ENCODE assay signal across 31 mouse cellular contexts in the genomic region with DNA sequence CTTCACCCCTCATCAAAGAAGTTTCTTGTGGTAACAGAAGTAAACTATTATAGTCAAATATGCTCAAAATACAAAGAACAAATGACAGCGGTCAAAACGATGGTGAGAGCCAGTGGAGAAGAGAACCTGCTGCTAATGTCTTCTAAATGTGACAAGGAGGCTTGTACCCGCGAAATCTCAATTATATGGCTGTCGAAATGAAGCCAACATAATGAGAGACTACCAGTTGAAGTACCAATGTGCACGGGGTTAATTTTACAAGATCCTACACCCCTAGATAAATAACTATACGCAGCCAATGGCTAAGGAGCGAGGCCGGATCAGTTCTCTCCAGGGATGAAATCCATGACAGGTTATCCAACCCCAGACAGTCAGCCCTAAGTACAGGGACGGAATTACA. TPM values are rescaled to one million over a fixed set of nuclear protein-coding genes. Genes with fewer than 3 reads are reported as not detected.
DNase-seq lines count a peak whose midpoint lies in the region; ATAC-seq lines count a peak whose summit lies in the region.
"Had no signal": no experiment of that assay in that cellular context is flagged by ENCODE, and none has a peak within 500 bp of the region (broad histone marks: within the 10 kb centered on the region; RNA-seq: fewer than 3 reads in every experiment).

No protein-coding gene starts in this region.

- H3K36me3 ChIP-seq in midbrain, embryonic 11.5 days (ENCODE audit: control insufficient read depth, insufficient read depth, low read length) = no peaks in the 10 kb centered on the region
- H3K36me3 ChIP-seq in midbrain, embryonic 16.5 days (ENCODE audit: control insufficient read depth, insufficient read depth, low read length) = no peaks in the 10 kb centered on the region
- H3K36me3 ChIP-seq in intestine, embryonic 15.5 days = no peaks in the 10 kb centered on the region
- no peaks in the 10 kb centered on the region for H3K36me3 ChIP-seq in midbrain, embryonic 14.5 days (ENCODE audit: control insufficient read depth, insufficient read depth, low read length)
- H3K36me3 ChIP-seq: embryonic facial prominence, embryonic 15.5 days; forebrain, embryonic 12.5 days; heart, embryonic 12.5 days; kidney, embryonic 15.5 days; limb, embryonic 12.5 days; liver, embryonic 15.5 days had no signal

- peaks cover 20% of the 10 kb centered on the region for H3K27me3 ChIP-seq in midbrain, embryonic 11.5 days (ENCODE audit: control insufficient read depth, insufficient read depth, low read length)
- 0 out of 2 replicates have a peak, but pooled peaks cover 2% of the 10 kb centered on the region for H3K27me3 ChIP-seq in midbrain, embryonic 16.5 days (ENCODE audit: control insufficient read depth, insufficient read depth, low read depth, low read length)
- no peaks in the 10 kb centered on the region for H3K27me3 ChIP-seq in intestine, embryonic 15.5 days (replicated peaks)
- H3K27me3 ChIP-seq in midbrain, embryonic 14.5 days (ENCODE audit: control insufficient read depth, insufficient read depth, low read length) = peaks cover 34% of the 10 kb centered on the region
- H3K27me3 ChIP-seq: embryonic facial prominence, embryonic 15.5 days; forebrain, embryonic 12.5 days; heart, embryonic 12.5 days; kidney, embryonic 15.5 days; limb, embryonic 12.5 days; liver, embryonic 15.5 days had no signal

- peak; percentile 92 for DNase-seq in midbrain, embryonic 11.5 days (ENCODE audit: low spot score, missing footprints)
- peak; percentile 50 for DNase-seq in embryo, embryonic 10.5 days (ENCODE audit: low spot score)
- peak; percentile 47 for DNase-seq in midbrain, embryonic 14.5 days
- no peak for DNase-seq in cerebellum, postnatal 4 days (ENCODE audit: low spot score in 2 of 2)
- no peak for DNase-seq in cerebellum, adult 11-12 months
- DNase-seq: adrenal gland, postnatal 14 days; cerebellum, adult 2 months; cerebellum, postnatal 14 days; gastrocnemius, postnatal 10 days; heart, adult 18-20 months; heart, postnatal 4 days; kidney, adult 18-20 months; kidney, postnatal 25 days; lung, embryonic 14.5 days; lung, postnatal 14 days; right cerebral cortex, postnatal 25 days; spleen, adult 18-20 months; thymus, adult 18-20 months; thymus, postnatal 25 days had no signal

- no peak for ATAC-seq in midbrain, embryonic 11.5 days (ENCODE audit: low FRiP score)
- ATAC-seq in midbrain, embryonic 16.5 days = no peak
- ATAC-seq in intestine, embryonic 15.5 days = no peak
- no peak for ATAC-seq in midbrain, embryonic 14.5 days (ENCODE audit: low FRiP score, low TSS enrichment)
- ATAC-seq: CD4-positive, CD25-positive, alpha-beta regulatory T cell, adult 4 months; hindbrain, postnatal 0 days had no signal

- WGBS in midbrain, embryonic 11.5 days = 45% methylated on average over 10 of the region's 10 CpGs
- 38% methylated on average over 10 of the region's 10 CpGs for WGBS in midbrain, embryonic 16.5 days
- 67% methylated on average over 10 of the region's 10 CpGs for WGBS in intestine, embryonic 15.5 days
- WGBS in midbrain, embryonic 14.5 days = 22% methylated on average over 10 of the region's 10 CpGs

- H3K9me3 ChIP-seq in midbrain, embryonic 11.5 days (ENCODE audit: control insufficient read depth, low read length) = no peaks in the 10 kb centered on the region
- no peaks in the 10 kb centered on the region for H3K9me3 ChIP-seq in midbrain, embryonic 16.5 days (replicated peaks; ENCODE audit: control insufficient read depth, low read length, poor library complexity, severe bottlenecking)
- no peaks in the 10 kb centered on the region for H3K9me3 ChIP-seq in intestine, embryonic 15.5 days
- no peaks in the 10 kb centered on the region for H3K9me3 ChIP-seq in midbrain, embryonic 14.5 days (ENCODE audit: control insufficient read depth, low read length)
- H3K9me3 ChIP-seq: embryonic facial prominence, embryonic 15.5 days; forebrain, embryonic 12.5 days; kidney, embryonic 15.5 days; liver, embryonic 15.5 days had no signal

- no peak overlapping the region for H3K4me2 ChIP-seq in midbrain, embryonic 11.5 days
- no peak overlapping the region for H3K4me2 ChIP-seq in midbrain, embryonic 16.5 days (ENCODE audit: low read length)
- no peak overlapping the region for H3K4me2 ChIP-seq in intestine, embryonic 15.5 days (replicated peaks)
- peak overlapping the region; percentile 15 for H3K4me2 ChIP-seq in midbrain, embryonic 14.5 days (ENCODE audit: low read length)
- H3K4me2 ChIP-seq: embryonic facial prominence, embryonic 15.5 days; forebrain, embryonic 12.5 days; heart, embryonic 12.5 days; kidney, embryonic 15.5 days; limb, embryonic 12.5 days; liver, embryonic 15.5 days; lung, embryonic 14.5 days had no signal

- no peak overlapping the region for H3K27ac ChIP-seq in midbrain, embryonic 11.5 days (ENCODE audit: low read depth, low read length)
- H3K27ac ChIP-seq in midbrain, embryonic 16.5 days (ENCODE audit: low read length) = no peak overlapping the region
- peak overlapping the region; percentile 18; the same call in 1 of the 2 replicates for H3K27ac ChIP-seq in intestine, embryonic 15.5 days
- no peak overlapping the region for H3K27ac ChIP-seq in midbrain, embryonic 14.5 days (replicated peaks; ENCODE audit: low read depth, low read length)
- H3K27ac ChIP-seq: embryonic facial prominence, embryonic 15.5 days; forebrain, embryonic 12.5 days; hindbrain, postnatal 0 days; kidney, embryonic 15.5 days; left cerebral cortex, adult 2 months; limb, embryonic 12.5 days; liver, embryonic 15.5 days; stomach, postnatal 0 days had no signal

- no peak overlapping the region for H3K9ac ChIP-seq in midbrain, embryonic 11.5 days (ENCODE audit: low read length)
- no peak overlapping the region for H3K9ac ChIP-seq in midbrain, embryonic 16.5 days (ENCODE audit: low read depth, low read length)
- no peak overlapping the region for H3K9ac ChIP-seq in intestine, embryonic 15.5 days
- H3K9ac ChIP-seq in midbrain, embryonic 14.5 days (replicated peaks; ENCODE audit: low read length) = no peak overlapping the region
- H3K9ac ChIP-seq: embryonic facial prominence, embryonic 15.5 days; forebrain, embryonic 12.5 days; heart, embryonic 12.5 days; kidney, embryonic 15.5 days; limb, embryonic 12.5 days; liver, embryonic 15.5 days; lung, embryonic 14.5 days had no signal

- H3K4me3 ChIP-seq in midbrain, embryonic 11.5 days (ENCODE audit: low read depth, low read length) = no peak overlapping the region
- H3K4me3 ChIP-seq in midbrain, embryonic 16.5 days (ENCODE audit: low read depth, low read length) = no peak overlapping the region
- H3K4me3 ChIP-seq in intestine, embryonic 15.5 days (replicated peaks) = no peak overlapping the region
- H3K4me3 ChIP-seq in midbrain, embryonic 14.5 days (replicated peaks; ENCODE audit: low read depth, low read length) = no peak overlapping the region
- H3K4me3 ChIP-seq: embryonic facial prominence, embryonic 15.5 days; forebrain, embryonic 12.5 days; heart, embryonic 12.5 days; kidney, embryonic 15.5 days; left cerebral cortex, adult 2 months; limb, embryonic 12.5 days; liver, embryonic 15.5 days had no signal

- H3K4me1 ChIP-seq in midbrain, embryonic 11.5 days (ENCODE audit: control insufficient read depth, insufficient read depth, low read length) = no peaks in the 10 kb centered on the region
- H3K4me1 ChIP-seq in midbrain, embryonic 16.5 days (ENCODE audit: control insufficient read depth, insufficient read depth, low read length) = no peaks in the 10 kb centered on the region; the same call in 1 of the 2 replicates
- H3K4me1 ChIP-seq in intestine, embryonic 15.5 days (replicated peaks) = peaks cover 14% of the 10 kb centered on the region
- peaks cover 4% of the 10 kb centered on the region for H3K4me1 ChIP-seq in midbrain, embryonic 14.5 days (ENCODE audit: control insufficient read depth, insufficient read depth, low read length)
- H3K4me1 ChIP-seq: forebrain, embryonic 12.5 days had no signal

RNA-seq across cellular contexts. Expression of gene Mgat4a, which starts 41.9 kb away (rescaled TPM):
- polyA plus RNA-seq in midbrain, embryonic 11.5 days (2014; fragmentation: Nextera tagmentation; extraction: Ambion mirVana) = 2.9 and 5.7 TPM in 2 replicates
- 9.1 and 11.7 TPM in 2 replicates for polyA plus RNA-seq in midbrain, embryonic 16.5 days (2015; fragmentation: Nextera tagmentation; extraction: Ambion mirVana)
- polyA plus RNA-seq in intestine, embryonic 15.5 days (2015; fragmentation: Nextera tagmentation; extraction: Ambion mirVana) = 44.5 and 46.3 TPM in 2 replicates
- 11.6 and 12.9 TPM in 2 replicates for polyA plus RNA-seq in midbrain, embryonic 14.5 days (2014; fragmentation: Nextera tagmentation; extraction: Ambion mirVana)

Comparison
In these comparisons a context has a peak if more than half of its experiments do, and no peak if none do; other contexts are left out.
1. DNase-seq: peak in midbrain, embryonic 11.5 days (single experiment), embryo, embryonic 10.5 days (single experiment) and midbrain, embryonic 14.5 days (single experiment); none in cerebellum, postnatal 4 days (0 of 2) and cerebellum, adult 11-12 months (single experiment).